In genomic region chr8:70166504-70167110, GRCm38 (mm10) we compare ENCODE assay signal across 8 mouse cellular contexts. TPM values are rescaled to one million over a fixed set of nuclear protein-coding genes. Genes with fewer than 3 reads are reported as not detected.
DNase-seq lines count a peak whose midpoint lies in the region; ATAC-seq and TF ChIP-seq lines count a peak whose summit lies in the region.

No protein-coding gene starts in this region.

- no peak overlapping the region for H3K27ac ChIP-seq in limb, embryonic 14.5 days (replicated peaks; ENCODE audit: low read depth, low read length)
- H3K27ac ChIP-seq in midbrain, embryonic 15.5 days = no peak overlapping the region

- TF ChIP-seq POLR2A in limb, embryonic 14.5 days (IDR thresholded peaks at IDR 0.05; ENCODE audit: borderline replicate concordance, extremely low read depth, insufficient read depth, insufficient read length) = no peak

- H3K36me3 ChIP-seq in limb, embryonic 14.5 days (ENCODE audit: control insufficient read depth, insufficient read depth, low read length) = no peaks in the 10 kb centered on the region
- H3K36me3 ChIP-seq in midbrain, embryonic 15.5 days (replicated peaks) = no peaks in the 10 kb centered on the region

- DNase-seq in left cerebral cortex, adult 18-20 months (ENCODE audit: low spot score in 2 of 2) = peak; percentile 55 to 63
- no peak for DNase-seq in left cerebral cortex, adult 11 months (ENCODE audit: low spot score)
- DNase-seq in cerebellum, postnatal 4 days (ENCODE audit: low spot score in 2 of 2) = peak; percentile 62 to 82
- peak; percentile 73 for DNase-seq in gastrocnemius, postnatal 14 days
- DNase-seq in induced T-regulatory cell, adult 2 months (ENCODE audit: low read depth) = peak; percentile 88
- DNase-seq in limb, embryonic 14.5 days (ENCODE audit: low spot score) = peak; percentile 44
- peak; percentile 61 to 66 for DNase-seq in spleen, postnatal 36 days (ENCODE audit: low spot score in 2 of 2)

- H3K27me3 ChIP-seq in limb, embryonic 14.5 days (ENCODE audit: control insufficient read depth, insufficient read depth, low read length) = peaks cover 9% of the 10 kb centered on the region; the same call in 1 of the 2 replicates
- H3K27me3 ChIP-seq in midbrain, embryonic 15.5 days (replicated peaks) = peaks cover 12% of the 10 kb centered on the region; the same call in 1 of the 2 replicates

- ATAC-seq in limb, embryonic 14.5 days (ENCODE audit: low FRiP score, low read depth) = peak; percentile 90
- ATAC-seq in midbrain, embryonic 15.5 days (replicated peaks) = peak; percentile 81

- H3K4me1 ChIP-seq in limb, embryonic 14.5 days (ENCODE audit: control insufficient read depth, insufficient read depth, low read length) = no peaks in the 10 kb centered on the region
- peaks cover 8% of the 10 kb centered on the region for H3K4me1 ChIP-seq in midbrain, embryonic 15.5 days

- WGBS in limb, embryonic 14.5 days = 3% methylated on average over 21 of the region's 21 CpGs
- whole genome bisulfite sequencing in midbrain, embryonic 15.5 days = 2% methylated on average over 21 of the region's 21 CpGs

- no peak overlapping the region for H3K9ac ChIP-seq in limb, embryonic 14.5 days (ENCODE audit: low read depth, low read length, severe bottlenecking)
- H3K9ac ChIP-seq in midbrain, embryonic 15.5 days = no peak overlapping the region

- intact Hi-C loops in gastrocnemius, postnatal 14 days (cut with DNase I; ENCODE audit: low total_unique reads) = loop anchor here (5.0 to 10.0 kb wide), 3 partner anchors 59 to 252 kb away; no protein-coding TSS in a partner anchor

- no peaks in the 10 kb centered on the region for H3K9me3 ChIP-seq in limb, embryonic 14.5 days (ENCODE audit: control insufficient read depth, low read length)
- H3K9me3 ChIP-seq in midbrain, embryonic 15.5 days = no peaks in the 10 kb centered on the region

- H3K4me3 ChIP-seq in limb, embryonic 14.5 days (replicated peaks; ENCODE audit: low read length) = peak overlapping the region; percentile 12
- peak overlapping the region; percentile 28 for H3K4me3 ChIP-seq in midbrain, embryonic 15.5 days

- peak overlapping the region; percentile 48 for H3K4me2 ChIP-seq in limb, embryonic 14.5 days (replicated peaks; ENCODE audit: low read depth, low read length, severe bottlenecking)
- H3K4me2 ChIP-seq in midbrain, embryonic 15.5 days = peak overlapping the region; percentile 57

RNA-seq across cellular contexts. Expression of gene Tmem161a, which starts 5.5 kb away (rescaled TPM):
- total RNA-seq in left cerebral cortex, adult 18-20 months (2021) = 10 to 100 TPM; 45.2 to 46.2 TPM
- total RNA-seq in gastrocnemius, postnatal 14 days (2021) = 10 to 100 TPM; 76.0 to 78.1 TPM
- 151 and 303 TPM in 2 replicates for polyA plus RNA-seq in limb, embryonic 14.5 days (2012; rRNA removed)
- polyA plus RNA-seq in limb, embryonic 14.5 days (2014; fragmentation: Nextera tagmentation; extraction: Ambion mirVana) = 49.9 and 54.9 TPM in 2 replicates
- 60.9 and 62.0 TPM in 2 replicates for polyA plus RNA-seq in midbrain, embryonic 15.5 days (2015; fragmentation: Nextera tagmentation; extraction: Ambion mirVana)

RNA-seq across cellular contexts. Expression of gene Mef2b, which starts 27.1 kb away (rescaled TPM):
- total RNA-seq in left cerebral cortex, adult 18-20 months (2021) = not detected
- total RNA-seq in gastrocnemius, postnatal 14 days (2021) = under 1 TPM; 0.25 to 0.29 TPM
- 0.67 and 0.82 TPM in 2 replicates for polyA plus RNA-seq in limb, embryonic 14.5 days (2012; rRNA removed)
- 0.37 TPM in 1 of 2 replicates, not detected in the other for polyA plus RNA-seq in limb, embryonic 14.5 days (2014; fragmentation: Nextera tagmentation; extraction: Ambion mirVana)
- 0.37 and 0.56 TPM in 2 replicates for polyA plus RNA-seq in midbrain, embryonic 15.5 days (2015; fragmentation: Nextera tagmentation; extraction: Ambion mirVana)

RNA-seq across cellular contexts. Expression of gene Borcs8, which starts 27.3 kb away (rescaled TPM):
- 10 to 100 TPM; 47.7 to 48.0 TPM for total RNA-seq in left cerebral cortex, adult 18-20 months (2021)
- total RNA-seq in gastrocnemius, postnatal 14 days (2021) = 10 to 100 TPM; 14.4 to 18.4 TPM
- polyA plus RNA-seq in limb, embryonic 14.5 days (2012; rRNA removed) = 84.2 and 89.1 TPM in 2 replicates
- polyA plus RNA-seq in limb, embryonic 14.5 days (2014; fragmentation: Nextera tagmentation; extraction: Ambion mirVana) = 61.4 and 61.8 TPM in 2 replicates
- polyA plus RNA-seq in midbrain, embryonic 15.5 days (2015; fragmentation: Nextera tagmentation; extraction: Ambion mirVana) = 59.1 and 64.8 TPM in 2 replicates

RNA-seq across cellular contexts. Expression of gene Rfxank, which starts 27.7 kb away (rescaled TPM):
- total RNA-seq in left cerebral cortex, adult 18-20 months (2021) = 10 to 100 TPM; 11.7 to 14.9 TPM
- 1 to 10 TPM; 8.1 to 8.8 TPM for total RNA-seq in gastrocnemius, postnatal 14 days (2021)
- 33.5 and 38.6 TPM in 2 replicates for polyA plus RNA-seq in limb, embryonic 14.5 days (2012; rRNA removed)
- polyA plus RNA-seq in limb, embryonic 14.5 days (2014; fragmentation: Nextera tagmentation; extraction: Ambion mirVana) = 17.6 and 17.8 TPM in 2 replicates
- 13.4 and 14.2 TPM in 2 replicates for polyA plus RNA-seq in midbrain, embryonic 15.5 days (2015; fragmentation: Nextera tagmentation; extraction: Ambion mirVana)

RNA-seq across cellular contexts. Expression of gene Nr2c2ap, which starts 35.5 kb away (rescaled TPM):
- total RNA-seq in left cerebral cortex, adult 18-20 months (2021) = 10 to 100 TPM; 23.7 to 25.5 TPM
- total RNA-seq in gastrocnemius, postnatal 14 days (2021) = 1 to 10 TPM; 2.2 to 4.4 TPM
- polyA plus RNA-seq in limb, embryonic 14.5 days (2012; rRNA removed) = 17.4 and 19.3 TPM in 2 replicates
- 18.3 and 20.8 TPM in 2 replicates for polyA plus RNA-seq in limb, embryonic 14.5 days (2014; fragmentation: Nextera tagmentation; extraction: Ambion mirVana)
- polyA plus RNA-seq in midbrain, embryonic 15.5 days (2015; fragmentation: Nextera tagmentation; extraction: Ambion mirVana) = 36.7 and 39.1 TPM in 2 replicates
